Mouse (Mus musculus) adrenal gland, adult 8-10 months (tissue): ENCODE measurements at regions not wholly inside any gene's neighbourhood (a gene's known extent, or its start where the extent isn't known, plus 50 kb on each side); places are given as distances from the start of the nearest gene placed in this dataset.

ENCODE experiments used
- DNase-seq: peaks from one replicate; pipeline ENCODE4 v3.0.0; 2022

DNA sequence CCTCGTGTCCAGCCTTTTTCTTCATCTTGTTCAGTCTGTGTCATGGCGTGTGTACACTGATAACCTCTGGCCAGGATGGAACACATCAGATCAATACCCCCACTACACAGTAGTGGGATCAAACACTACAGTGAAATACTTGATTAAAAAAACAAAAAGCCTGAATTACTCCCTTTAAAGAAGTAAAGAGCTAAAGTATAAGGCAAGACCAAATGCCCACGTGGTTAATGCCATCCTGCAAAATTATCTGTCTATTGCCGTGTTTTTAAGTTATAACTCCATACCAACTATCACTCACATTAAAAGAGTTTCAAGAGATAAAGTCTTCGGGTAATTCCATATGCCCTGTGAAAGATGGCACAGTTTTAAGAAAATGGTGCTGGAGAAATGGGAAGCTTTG is 198.6 kb upstream of the Hnrnpa3 start:
- no peak for DNase-seq

- DNase-seq, result no peak
These were observed 198.0 kb upstream of the Hnrnpa3 start for GRCm38 (mm10) chr2:75461019-75461418.

GRCm38 (mm10) chr2:75461421-75461991 is 197.6 kb upstream of the Hnrnpa3 start:
- no peak for DNase-seq

DNA sequence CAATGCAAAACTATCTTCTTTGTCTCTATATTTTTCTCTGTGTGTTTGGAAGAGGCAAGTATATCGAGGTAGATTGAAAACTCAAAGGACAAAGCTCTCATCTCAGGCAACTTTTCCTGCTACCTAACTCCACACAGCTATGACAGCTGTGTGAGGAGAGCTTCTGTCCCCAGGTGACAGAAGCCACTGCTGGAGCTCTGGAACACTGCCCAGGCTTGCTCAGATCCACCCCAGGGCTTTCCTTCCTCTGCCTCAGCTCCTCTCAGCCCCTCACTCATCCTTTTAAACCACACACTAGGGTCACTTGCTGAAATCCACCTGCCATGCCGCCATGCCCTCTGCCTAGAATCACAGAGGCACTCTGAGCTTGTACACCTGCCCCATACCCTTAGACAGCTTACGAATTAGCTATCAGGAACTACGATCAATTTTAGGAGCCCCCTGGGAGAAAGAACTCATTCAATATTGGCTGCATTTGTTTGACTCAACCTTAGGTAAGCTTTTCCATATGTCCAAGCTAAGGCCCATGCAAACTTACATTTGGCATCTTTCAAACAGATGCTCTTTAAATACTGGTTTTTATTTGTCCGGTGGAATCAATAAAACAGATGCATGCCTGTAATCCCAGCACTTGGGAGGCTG is 196.9 kb upstream of the Hnrnpa3 start:
- no peak for DNase-seq

GRCm38 (mm10) chr2:75463091-75463490 is 196.0 kb upstream of the Hnrnpa3 start:
- DNase-seq, result no peak

- no peak for DNase-seq
These were observed 194.6 kb upstream of the Hnrnpa3 start for GRCm38 (mm10) chr2:75464429-75464828.

DNA sequence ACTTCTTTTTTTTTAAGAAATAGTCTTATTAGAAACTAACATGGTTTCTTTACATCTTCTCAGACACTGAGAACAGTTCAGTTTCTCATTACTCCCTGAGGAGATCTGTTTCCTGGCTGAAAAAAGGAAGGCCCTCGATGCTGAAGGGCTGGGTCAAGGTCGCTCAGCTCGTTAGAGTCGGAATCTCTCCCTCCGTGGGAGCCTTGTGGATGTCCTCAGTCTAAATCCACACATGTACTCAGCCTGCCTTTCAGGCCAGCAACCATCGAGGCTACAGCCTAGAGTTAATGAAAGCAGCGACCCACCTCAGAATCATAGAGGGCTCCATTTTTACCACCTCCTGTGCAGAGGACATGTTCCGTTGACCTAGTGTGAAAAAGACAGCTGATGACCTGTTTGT is 190.2 kb upstream of the Hnrnpa3 start:
- no peak for DNase-seq

DNA sequence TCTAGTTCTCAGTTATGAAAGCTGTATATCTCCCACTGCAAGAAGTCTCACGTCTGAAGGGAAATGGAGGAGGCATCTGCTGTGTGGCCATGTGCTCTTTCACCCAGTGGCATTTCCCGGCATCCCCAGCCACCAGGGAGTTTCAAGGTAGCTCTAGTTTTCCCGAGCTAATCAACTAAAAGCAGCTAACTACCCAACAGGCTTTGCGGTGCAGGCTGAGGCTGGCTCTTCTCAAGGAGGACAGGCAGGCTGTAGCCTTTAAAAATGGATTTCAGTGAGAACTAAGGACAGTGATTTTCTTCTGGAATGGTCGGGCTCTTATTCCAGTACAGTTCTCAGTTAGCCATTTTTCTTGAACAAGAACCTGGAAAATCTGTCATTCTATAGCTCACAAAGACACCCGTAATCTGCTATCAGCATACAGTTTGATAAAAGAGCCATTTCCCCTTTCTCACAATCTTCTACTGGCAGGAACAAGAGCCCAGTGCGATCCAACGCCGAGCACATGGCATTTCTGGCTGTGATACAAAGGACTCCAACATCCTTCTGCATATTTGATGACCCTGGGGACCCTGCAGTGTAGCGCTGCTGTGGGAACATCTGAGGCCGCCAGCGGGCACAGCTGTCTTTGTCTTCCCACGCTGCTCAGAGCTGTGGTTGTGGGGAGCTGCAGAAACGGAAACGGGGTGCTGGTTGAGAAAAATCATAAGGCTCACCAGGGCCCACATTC is 188.9 kb upstream of the Hnrnpa3 start:
- DNase-seq, result no peak

DNA sequence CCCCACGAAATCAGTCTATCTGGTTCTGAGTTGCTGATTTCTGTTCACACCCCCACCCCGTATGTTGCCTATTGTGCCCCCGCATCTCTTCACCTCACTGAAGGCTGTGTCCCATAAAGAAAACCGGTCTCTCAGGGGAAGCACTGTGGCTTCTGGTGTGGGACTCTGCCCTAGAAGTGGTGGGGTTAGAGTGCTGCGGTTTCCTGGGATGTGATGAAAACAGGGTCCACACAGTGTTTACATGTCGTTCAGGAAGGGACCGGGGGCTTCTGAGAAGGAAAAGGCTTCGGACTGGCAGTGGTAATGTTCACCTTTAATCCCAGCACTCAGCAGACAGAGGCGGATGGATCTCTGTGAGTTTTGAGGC is 188.4 kb upstream of the Hnrnpa3 start:
- no peak for DNase-seq

DNA sequence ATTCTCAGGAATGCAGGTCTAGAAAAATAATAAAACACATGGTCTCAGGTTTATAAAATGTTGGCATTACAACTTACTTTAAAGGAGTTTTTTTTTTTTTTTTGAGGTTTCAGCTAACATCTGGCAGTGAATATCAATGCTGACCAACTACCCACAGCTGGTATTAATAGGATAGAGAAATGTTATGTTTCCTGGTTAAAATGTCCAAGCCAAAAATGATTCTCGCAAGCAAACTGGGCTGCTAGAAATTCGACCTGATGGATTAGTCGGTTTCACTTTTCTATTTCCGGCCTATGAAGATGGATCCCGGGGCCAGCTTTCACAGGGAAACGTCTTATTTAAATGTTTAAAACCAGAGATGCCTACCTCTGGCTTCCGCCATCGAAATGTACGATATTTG is 186.6 kb upstream of the Hnrnpa3 start:
- DNase-seq, result no peak

- DNase-seq, result no peak
These were observed 184.6 kb upstream of the Hnrnpa3 start for GRCm38 (mm10) chr2:75474509-75474908.

GRCm38 (mm10) chr2:75476350-75476749 is 182.7 kb upstream of the Hnrnpa3 start:
- DNase-seq, result no peak

GRCm38 (mm10) chr2:75477076-75477475 is 182.0 kb upstream of the Hnrnpa3 start:
- DNase-seq, result no peak

- DNase-seq, result no peak
These were observed 179.5 kb upstream of the Hnrnpa3 start for GRCm38 (mm10) chr2:75479546-75479945.

DNA sequence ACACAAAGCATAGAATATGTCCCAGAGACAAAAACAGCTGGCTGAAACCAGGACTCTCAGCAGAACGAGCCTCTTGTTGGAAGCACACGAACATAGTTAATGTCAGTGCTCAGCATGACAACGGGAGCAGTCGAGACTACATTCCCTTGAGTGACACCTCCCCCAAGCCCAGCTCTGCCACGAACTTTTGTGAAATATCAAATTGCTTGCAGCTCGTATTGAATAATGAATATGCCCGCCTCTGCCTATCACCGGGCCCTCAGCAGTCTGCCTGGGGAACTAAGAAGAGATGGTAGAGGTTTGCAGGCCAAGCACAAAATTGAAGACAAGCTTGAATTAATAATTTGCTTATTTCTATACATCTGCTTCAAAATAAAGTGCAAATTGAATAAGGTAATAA is 177.2 kb upstream of the Hnrnpa3 start:
- no peak for DNase-seq

GRCm38 (mm10) chr2:75482484-75482883 is 176.6 kb upstream of the Hnrnpa3 start:
- DNase-seq, result no peak

- no peak for DNase-seq
These were observed 174.1 kb upstream of the Hnrnpa3 start for GRCm38 (mm10) chr2:75484951-75485350.

GRCm38 (mm10) chr2:75491150-75491549 is 167.9 kb upstream of the Hnrnpa3 start:
- DNase-seq, result no peak

GRCm38 (mm10) chr2:75491789-75492500 is 167.1 kb upstream of the Hnrnpa3 start:
- DNase-seq, result no peak

GRCm38 (mm10) chr2:75492501-75492898 is 166.6 kb upstream of the Hnrnpa3 start:
- DNase-seq, result no peak

DNA sequence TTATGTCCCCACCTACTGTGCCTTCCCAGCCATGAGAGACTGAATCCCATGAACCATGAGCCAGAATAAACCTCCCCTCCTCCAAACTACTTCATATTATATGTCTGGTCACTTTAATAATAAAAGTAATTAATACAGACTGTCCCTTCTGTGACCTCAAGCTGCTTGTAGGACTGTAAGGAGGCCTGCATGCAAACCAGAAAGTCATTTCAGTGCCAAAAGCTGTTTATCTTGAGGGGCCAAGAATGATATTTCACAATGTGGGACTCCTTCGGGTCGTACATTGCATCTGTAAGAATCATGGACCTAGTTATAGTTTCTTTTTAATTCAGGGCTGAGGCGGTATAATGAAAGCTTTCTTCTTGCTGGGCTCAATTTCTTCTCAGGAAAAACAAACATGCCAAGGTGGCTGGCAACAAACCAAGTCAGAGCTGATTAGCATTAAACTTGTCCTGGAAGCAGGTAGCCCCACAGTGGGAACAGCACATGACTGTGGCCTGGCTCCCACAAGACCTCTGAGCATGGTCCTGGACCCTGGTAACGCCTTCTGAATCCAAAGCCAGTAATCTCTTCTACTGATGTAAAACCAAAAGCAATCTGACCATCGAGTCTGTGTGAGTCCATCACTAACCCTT is 162.3 kb upstream of the Hnrnpa3 start:
- DNase-seq, result no peak

- no peak for DNase-seq
These were observed 148.8 kb upstream of the Hnrnpa3 start for GRCm38 (mm10) chr2:75510223-75510622.
